Mouse (Mus musculus) ES-E14 (cell line): ENCODE data around the gene Ccdc88c. TPM values are rescaled to one million over a fixed set of nuclear protein-coding genes. Genes with fewer than 3 reads are reported as not detected.

ENCODE experiments used
- DNase-seq: peaks from one replicate; pipeline ENCODE4 v3.0.0-alpha.2; 2013; ENCODE audit warnings: low read depth, low spot score
- H3K27ac ChIP-seq: 2 replicates; pipeline ENCODE4 v1.5.1; 2012; ENCODE audit warnings: low read depth, mild to moderate bottlenecking, low read length, moderate library complexity, mixed read lengths; ENCODE audit not compliant: poor library complexity, insufficient read depth, severe bottlenecking
- H3K36me3 ChIP-seq: 2 replicates; pipeline ENCODE4 v1.6.1; 2012; ENCODE audit warnings: mild to moderate bottlenecking, low read length, moderate library complexity, mixed read lengths; ENCODE audit not compliant: control insufficient read depth, poor library complexity, insufficient read depth, severe bottlenecking
- H3K4me1 ChIP-seq, 2 experiments: fragments of 150-350 bp in 1 of 2; sonication (generic) in 1 of 2; 2 replicates each; pipeline ENCODE4 v1.6.1; 2012; ENCODE audit warnings: low read length in 2 of 2, mild to moderate bottlenecking in 1 of 2, mixed read lengths in 1 of 2; ENCODE audit not compliant: control insufficient read depth in 2 of 2, insufficient read depth in 2 of 2, poor library complexity in 1 of 2
- H3K4me3 ChIP-seq, 2 experiments: fragments of 150-350 bp in 1 of 2; sonication (generic) in 1 of 2; 2 replicates each; pipeline ENCODE4 v1.5.1; 2012; ENCODE audit warnings: low read length in 2 of 2, low read depth in 1 of 2, mild to moderate bottlenecking in 1 of 2, mixed read lengths in 1 of 2; ENCODE audit not compliant: insufficient read depth in 1 of 2, poor library complexity in 1 of 2, severe bottlenecking in 1 of 2
- H3K9ac ChIP-seq: 2 replicates; pipeline ENCODE4 v1.6.1; 2012; ENCODE audit warnings: low read depth, mild to moderate bottlenecking, low read length, mixed read lengths; ENCODE audit not compliant: poor library complexity, insufficient read depth, severe bottlenecking
- H3K9me3 ChIP-seq: fragments of 150-350 bp; sonication (generic); 2 replicates; pipeline ENCODE4 v1.6.1; 2012; ENCODE audit warnings: low read depth, mild to moderate bottlenecking, low read length; ENCODE audit not compliant: control insufficient read depth, insufficient read depth
- CHD2 ChIP-seq: IDR thresholded peaks from 2 replicates; pipeline ENCODE4 v1.6.1; 2014; ENCODE audit warnings: mild to moderate bottlenecking, low read depth, low read length, inconsistent platforms
- HCFC1 ChIP-seq: IDR thresholded peaks from 2 replicates; pipeline ENCODE4 v1.6.1; 2012; ENCODE audit warnings: low read length, inconsistent platforms, borderline replicate concordance; ENCODE audit not compliant: insufficient read depth
- MAFK ChIP-seq: IDR thresholded peaks from 2 replicates; pipeline ENCODE4 v1.6.1; 2014; ENCODE audit warnings: mild to moderate bottlenecking, low read depth, low read length, inconsistent platforms; ENCODE audit not compliant: insufficient read depth
- ZC3H11A ChIP-seq: IDR thresholded peaks from 2 replicates; pipeline ENCODE4 v1.6.1; 2012; ENCODE audit warnings: low read depth, mild to moderate bottlenecking, inconsistent platforms, low read length, borderline replicate concordance
- ZNF384 ChIP-seq: IDR thresholded peaks from 2 replicates; pipeline ENCODE4 v1.6.1; 2012; ENCODE audit warnings: low read depth, low read length, inconsistent platforms
- in situ Hi-C, 2 experiments: fragments of 600-800 bp; cut with MboI; formaldehyde crosslinking; loops; one replicate each; pipeline ENCODE4 v1.15.1; 2025; ENCODE audit warnings: low sequenced_read_pairs in 2 of 2, inconsistent platforms in 1 of 2; ENCODE audit not compliant: unreplicated experiment in 2 of 2
- total RNA-seq: library from RNA; depleted of rRNA; stranded (reverse); fragments of 300-350 nt; gene quantifications from 2 replicates; pipeline ENCODE4 v1.2.3, GENCODE M21; 2012

Ccdc88c gene
- total RNA-seq, 1 experiment: 35.7 TPM

DNA sequence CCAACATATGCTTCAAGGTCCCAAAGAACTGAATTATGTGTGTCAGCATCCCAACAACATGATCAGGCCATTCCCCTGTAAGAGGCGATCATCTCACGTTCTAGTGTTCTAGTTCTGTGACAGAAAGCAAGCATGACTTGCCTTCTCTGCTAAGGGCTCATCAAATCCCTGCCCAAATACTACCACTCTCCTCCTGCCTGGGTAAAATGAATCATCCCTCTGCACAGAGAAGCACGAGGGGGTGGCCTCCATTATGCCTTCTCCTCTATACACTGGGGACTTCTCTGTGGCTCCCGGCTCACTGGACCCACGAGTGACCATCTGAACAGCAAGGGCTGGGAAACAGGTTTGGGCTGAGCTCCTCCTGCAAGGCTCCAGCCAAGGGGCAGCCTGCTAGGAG is 49.2 kb downstream of the Ccdc88c start:
- Histone ChIP-seq H3K36me3 (peaks cover 11% of the 10 kb centered on the region; the same call in 1 of the 2 replicates), H3K4me3 (no peak overlapping the region), H3K9me3 (no peaks in the 10 kb centered on the region), H3K9ac (no peak overlapping the region), H3K4me1 (no peaks in the 10 kb centered on the region), H3K27ac (no peak overlapping the region)
- TF ChIP-seq MAFK: no peak
- no peak for TF ChIP-seq HCFC1
- no peak for TF ChIP-seq ZNF384
- TF ChIP-seq ZC3H11A: no peak
- TF ChIP-seq CHD2: no peak
- in situ Hi-C loops: no loop called here
- DNase-seq: no peak

DNA sequence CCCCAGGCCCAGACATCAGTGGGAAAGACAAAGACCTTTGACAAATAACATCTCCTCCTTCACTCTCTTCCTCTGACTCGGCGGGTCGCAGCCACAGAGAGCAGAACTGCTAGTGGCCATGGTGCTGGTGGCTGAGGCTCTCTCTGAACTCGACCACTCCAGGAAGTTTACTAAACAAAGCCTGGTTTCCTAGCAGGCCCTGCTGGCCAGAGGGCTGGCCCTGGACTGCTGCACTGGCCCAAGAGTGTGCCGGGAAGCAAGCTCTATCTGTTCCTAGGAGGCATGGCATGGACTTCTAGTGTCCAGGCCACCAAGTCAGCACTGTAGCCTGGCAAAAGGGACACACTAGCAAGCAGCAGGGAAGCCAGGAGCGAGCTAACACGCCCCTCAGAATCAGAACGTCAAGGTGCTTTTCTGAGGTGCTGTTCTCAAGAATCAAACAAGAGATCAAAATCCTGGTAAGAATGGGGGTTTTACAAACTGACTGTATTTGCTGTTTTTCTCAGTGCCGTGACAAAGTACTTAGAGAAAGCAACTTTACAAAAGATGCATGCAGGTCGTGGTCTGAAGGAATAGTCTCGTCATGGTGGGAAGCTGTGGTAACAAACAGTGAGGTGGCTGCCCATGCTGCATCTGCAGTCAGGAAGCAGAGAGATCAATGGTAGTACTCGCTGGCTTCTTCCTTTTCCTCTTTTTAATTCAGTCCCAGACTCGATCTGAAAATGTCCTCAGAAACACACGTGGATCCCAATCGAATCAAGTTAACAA is 50.7 kb downstream of the Ccdc88c start:
- DNase-seq: no peak
- H3K27ac ChIP-seq: no peak overlapping the region
- no peaks in the 10 kb centered on the region for H3K9me3 ChIP-seq
- in situ Hi-C loops: no loop called here
- no peak overlapping the region for H3K9ac ChIP-seq
- no peaks in the 10 kb centered on the region for H3K4me1 ChIP-seq
- peaks cover 8% of the 10 kb centered on the region; the same call in 1 of the 2 replicates for H3K36me3 ChIP-seq
- TF ChIP-seq ZC3H11A: no peak
- no peak for TF ChIP-seq HCFC1
- no peak for TF ChIP-seq CHD2
- no peak for TF ChIP-seq ZNF384
- no peak for TF ChIP-seq MAFK
- no peak overlapping the region for H3K4me3 ChIP-seq

DNA sequence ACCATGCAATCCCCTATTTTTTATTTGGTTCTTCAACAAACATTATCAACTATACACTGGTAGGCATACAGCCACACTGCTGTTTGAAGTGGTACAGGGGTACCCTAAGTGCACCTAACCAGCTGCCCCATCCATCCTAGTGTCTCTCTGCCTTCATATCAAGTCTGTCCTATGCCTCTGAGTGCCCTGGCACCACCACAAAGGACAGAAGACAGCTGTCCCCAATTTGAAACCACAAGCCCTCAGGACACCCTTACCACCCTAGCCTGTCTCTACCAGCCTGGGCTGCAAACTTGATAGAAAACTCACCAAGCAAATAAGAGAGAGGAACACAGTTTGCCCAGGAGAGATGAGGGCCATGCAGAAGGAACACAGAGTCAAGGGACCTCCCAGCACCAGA is 51.3 kb downstream of the Ccdc88c start:
- Histone ChIP-seq H3K36me3 (peaks cover 6% of the 10 kb centered on the region; the same call in 1 of the 2 replicates), H3K27ac (no peak overlapping the region)
- no peak for TF ChIP-seq CHD2
- no peak for TF ChIP-seq ZC3H11A

DNA sequence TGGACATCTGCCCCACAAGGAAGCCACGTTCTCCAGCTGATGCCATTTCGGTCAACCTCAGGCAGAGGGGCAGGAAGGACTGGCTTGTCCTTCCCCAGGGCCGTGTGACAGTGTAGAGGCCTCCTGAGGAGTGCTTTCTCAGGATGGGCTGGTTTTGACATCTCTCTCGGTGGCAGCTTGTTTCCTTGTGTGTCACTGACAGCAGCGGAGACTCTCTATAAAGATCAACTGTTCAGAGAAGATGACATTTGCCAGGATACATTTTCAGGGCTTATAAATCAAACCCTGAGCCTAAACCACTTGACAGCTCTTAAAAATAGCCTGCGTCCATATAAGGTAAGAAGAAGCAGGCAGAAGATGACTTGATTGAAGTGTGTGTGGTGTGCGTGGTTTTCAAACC is 59.0 kb downstream of the Ccdc88c start:
- TF ChIP-seq ZNF384: no peak
- TF ChIP-seq HCFC1: no peak
- no peak for TF ChIP-seq ZC3H11A
- no peak for TF ChIP-seq CHD2
- no peak for TF ChIP-seq MAFK
- in situ Hi-C loops: no loop called here
- Histone ChIP-seq H3K4me3 (no peak overlapping the region), H3K36me3 (peaks cover 27% of the 10 kb centered on the region), H3K27ac (no peak overlapping the region), H3K9ac (no peak overlapping the region), H3K9me3 (no peaks in the 10 kb centered on the region), H3K4me1 (no peaks in the 10 kb centered on the region)
- no peak for DNase-seq

More for the DNA sequence above, 51.3 kb downstream of the Ccdc88c start:
- DNase-seq: no peak
- Histone ChIP-seq H3K4me3 (no peak overlapping the region), H3K4me1 (no peaks in the 10 kb centered on the region), H3K9ac (no peak overlapping the region), H3K9me3 (no peaks in the 10 kb centered on the region)
- in situ Hi-C loops: no loop called here

DNA sequence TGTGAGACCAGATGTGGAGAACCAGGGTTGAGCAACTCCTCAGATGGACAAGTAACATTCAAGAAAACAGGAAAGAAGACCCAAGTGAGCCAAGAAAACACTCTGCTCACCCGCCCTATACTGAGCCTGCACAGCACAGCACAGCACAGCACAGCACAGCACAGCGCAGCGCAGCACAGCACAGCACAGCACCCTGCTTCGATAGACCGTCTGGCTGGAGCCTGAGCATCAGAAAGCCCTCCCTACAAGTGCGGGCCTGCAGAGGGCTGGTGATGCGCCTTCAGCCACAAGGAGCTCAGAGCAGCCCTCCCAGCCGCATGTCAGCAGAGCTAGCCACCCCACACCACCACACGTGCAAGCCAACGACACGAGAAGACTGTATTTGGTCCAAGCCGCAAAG is 61.5 kb downstream of the Ccdc88c start:
- no peak for DNase-seq
- no peak for TF ChIP-seq MAFK
- H3K4me1 ChIP-seq: peaks cover 0 to 5% of the 10 kb centered on the region in 2 experiments; a peak in 1 of 4 replicates
- in situ Hi-C loops: no loop called here
- no peak overlapping the region for H3K4me3 ChIP-seq
- H3K36me3 ChIP-seq: peaks cover 30% of the 10 kb centered on the region
- no peak overlapping the region for H3K27ac ChIP-seq
- no peaks in the 10 kb centered on the region for H3K9me3 ChIP-seq
- no peak overlapping the region for H3K9ac ChIP-seq
